Mouse (Mus musculus): ENCODE data around the gene Gm29797.

Gene Gm29797

GRCm38 (mm10) chr2:181671984-181672383 is 15.2 kb downstream of the Gm29797 start:
- DNase-seq (ENCODE audit: inconsistent age in 2 of 2, low spot score in 1 of 2), result no peak

GRCm38 (mm10) chr2:181673501-181673900 is 16.7 kb downstream of the Gm29797 start:
- DNase-seq (ENCODE audit: inconsistent age in 2 of 2, low spot score in 1 of 2), result peak; percentile 45 to 79

DNA sequence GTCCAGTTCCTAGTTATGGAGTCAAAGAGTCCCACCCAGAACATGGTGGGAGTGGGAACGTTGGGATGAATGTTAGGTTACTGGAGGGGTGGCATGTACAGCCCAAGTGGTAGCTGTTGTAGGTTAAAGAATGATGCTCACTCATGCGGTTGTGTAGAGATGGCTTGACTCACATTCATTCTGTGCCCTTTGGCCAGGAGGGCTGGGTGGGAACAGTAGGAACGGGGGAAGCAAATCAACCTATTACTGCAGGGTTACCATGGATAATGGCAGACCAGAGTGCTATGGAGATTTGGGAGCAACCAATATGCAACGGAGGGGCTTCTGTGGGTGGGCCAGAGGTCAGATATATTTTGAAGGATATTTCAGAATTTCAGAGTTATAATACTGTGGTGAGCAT is 18.1 kb downstream of the Gm29797 start:
- no peak for DNase-seq (ENCODE audit: inconsistent age in 2 of 2, low spot score in 1 of 2)

- peak; percentile 82 to 90 for DNase-seq (ENCODE audit: inconsistent age in 2 of 2, low spot score in 1 of 2)
These were observed 18.6 kb downstream of the Gm29797 start for GRCm38 (mm10) chr2:181675454-181675853.

DNA sequence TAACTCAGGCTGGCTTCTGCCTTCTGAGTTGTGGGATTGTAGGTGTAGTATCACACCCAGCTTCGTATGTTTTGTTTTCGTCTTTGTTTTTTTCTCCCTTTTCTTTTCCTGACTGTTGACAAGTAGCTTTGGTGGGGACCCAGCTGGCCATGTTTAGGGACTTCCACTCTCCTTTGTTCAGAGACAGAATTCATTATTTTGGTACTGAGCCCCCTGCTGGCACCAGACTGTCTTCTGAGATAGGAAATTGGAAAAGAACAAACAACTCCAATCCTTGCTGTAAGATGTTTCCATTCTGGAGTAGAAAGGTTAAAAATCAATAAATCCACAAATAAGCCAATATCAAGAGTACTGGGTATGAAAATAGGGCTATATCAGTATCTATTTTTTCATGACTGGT is 19.6 kb downstream of the Gm29797 start:
- no peak for DNase-seq (ENCODE audit: inconsistent age in 2 of 2, low spot score in 1 of 2)

DNA sequence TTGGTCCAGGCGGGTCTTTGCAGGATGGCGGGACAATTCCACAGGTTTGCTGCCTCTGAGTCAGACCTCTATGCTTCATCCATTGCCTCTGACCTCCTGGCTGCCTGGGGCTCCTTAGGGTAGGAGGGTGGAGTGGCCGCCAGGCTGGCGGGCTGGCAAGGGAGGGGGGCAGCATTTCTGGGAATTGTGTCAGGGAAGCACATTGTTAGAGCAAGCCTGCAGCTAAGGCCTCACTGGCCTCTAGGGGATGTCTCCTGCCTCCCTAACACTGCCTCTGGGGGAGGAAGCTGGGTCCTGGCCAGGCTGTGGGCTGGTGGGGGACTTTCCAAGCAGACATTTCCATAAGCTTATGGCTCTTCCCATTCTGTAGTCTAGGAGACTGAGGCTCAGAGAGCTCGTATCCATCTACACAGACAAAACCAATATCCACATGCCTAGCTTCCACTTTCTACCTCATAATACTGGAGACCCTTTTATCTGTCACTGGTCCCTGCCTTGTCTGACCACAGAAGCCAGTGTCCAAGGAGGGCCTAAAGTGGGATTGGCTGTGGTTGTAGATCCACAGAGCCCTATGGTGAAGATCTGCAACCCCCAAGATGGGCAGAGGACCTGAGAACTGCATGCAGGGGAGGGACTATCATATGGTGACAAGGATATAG is 20.4 kb downstream of the Gm29797 start:
- peak; percentile 63 to 73 for DNase-seq (ENCODE audit: inconsistent age in 2 of 2, low spot score in 1 of 2)

- DNase-seq (ENCODE audit: inconsistent age in 2 of 2, low spot score in 1 of 2), result peak; percentile 48 to 68
These were observed 20.9 kb downstream of the Gm29797 start for GRCm38 (mm10) chr2:181677755-181678098.

GRCm38 (mm10) chr2:181678780-181679179 is 21.9 kb downstream of the Gm29797 start:
- peak; percentile 85 to 93 for DNase-seq (ENCODE audit: inconsistent age in 2 of 2, low spot score in 1 of 2)

- peak; percentile 79 to 94 for DNase-seq (ENCODE audit: inconsistent age in 2 of 2, low spot score in 1 of 2)
These were observed 23.3 kb downstream of the Gm29797 start, which contains the start of gene Tcea2 for GRCm38 (mm10) chr2:181679951-181680715. Gene Tcea2, plus strand, starts transcription at chr2:181680310.

GRCm38 (mm10) chr2:181680716-181681117 is 23.9 kb downstream of the Gm29797 start:
- DNase-seq (ENCODE audit: inconsistent age in 2 of 2, low spot score in 1 of 2), result peak in 1 of 2 experiments; percentile 72

GRCm38 (mm10) chr2:181681978-181682377 is 25.1 kb downstream of the Gm29797 start:
- no peak for DNase-seq (ENCODE audit: inconsistent age in 2 of 2, low spot score in 1 of 2)

- DNase-seq (ENCODE audit: inconsistent age in 2 of 2, low spot score in 1 of 2), result no peak
These were observed 26.5 kb downstream of the Gm29797 start for GRCm38 (mm10) chr2:181683381-181683780.

DNA sequence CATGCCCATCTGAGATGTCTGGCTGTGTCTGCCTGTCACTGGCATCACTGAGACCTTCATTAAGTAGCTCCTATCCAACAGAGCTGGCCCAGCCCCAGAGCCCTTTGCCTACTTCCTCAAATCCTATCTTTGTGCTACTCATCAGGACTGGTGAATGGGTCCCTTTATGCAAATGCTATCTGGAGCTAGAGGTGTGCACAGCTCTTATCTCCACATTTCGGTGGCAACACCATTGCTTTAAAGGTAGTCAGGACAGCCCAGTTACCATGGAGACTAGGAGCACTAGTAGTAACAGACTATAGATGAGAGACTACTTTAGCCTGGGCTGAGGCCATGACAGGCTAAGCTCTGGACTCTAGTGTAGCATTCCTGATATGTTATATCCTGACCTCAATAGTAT is 27.9 kb downstream of the Gm29797 start:
- no peak for DNase-seq (ENCODE audit: inconsistent age in 2 of 2, low spot score in 1 of 2)

- DNase-seq (ENCODE audit: inconsistent age in 2 of 2, low spot score in 1 of 2), result no peak
These were observed 28.9 kb downstream of the Gm29797 start for GRCm38 (mm10) chr2:181685686-181686085.

GRCm38 (mm10) chr2:181687586-181687985 is 30.8 kb downstream of the Gm29797 start:
- no peak for DNase-seq (ENCODE audit: inconsistent age in 2 of 2, low spot score in 1 of 2)

GRCm38 (mm10) chr2:181689466-181690160 is 32.8 kb downstream of the Gm29797 start:
- DNase-seq (ENCODE audit: inconsistent age in 2 of 2, low spot score in 1 of 2), result no peak

DNA sequence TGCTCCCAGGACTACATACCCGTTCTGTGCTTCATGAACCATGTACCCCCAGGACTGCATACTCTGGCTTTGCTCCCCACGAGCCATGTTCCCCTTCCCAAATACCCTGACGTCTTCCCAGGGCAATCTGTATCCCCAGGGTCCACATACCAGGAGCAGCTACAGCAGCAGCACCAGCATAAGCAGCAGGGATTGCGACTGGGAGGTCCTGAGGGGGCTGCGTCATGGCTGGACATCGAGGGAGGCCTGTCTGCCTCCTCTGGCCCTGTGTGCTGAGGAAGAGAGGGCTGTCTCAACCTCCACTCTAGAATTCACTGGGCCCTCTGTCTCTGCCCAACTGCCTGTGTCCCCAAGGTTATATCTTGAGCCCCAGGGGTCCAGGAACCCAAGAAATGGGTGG is 34.2 kb downstream of the Gm29797 start:
- DNase-seq (ENCODE audit: inconsistent age in 2 of 2, low spot score in 1 of 2), result no peak

GRCm38 (mm10) chr2:181691571-181691970 is 34.7 kb downstream of the Gm29797 start:
- no peak for DNase-seq (ENCODE audit: inconsistent age in 2 of 2, low spot score in 1 of 2)

DNA sequence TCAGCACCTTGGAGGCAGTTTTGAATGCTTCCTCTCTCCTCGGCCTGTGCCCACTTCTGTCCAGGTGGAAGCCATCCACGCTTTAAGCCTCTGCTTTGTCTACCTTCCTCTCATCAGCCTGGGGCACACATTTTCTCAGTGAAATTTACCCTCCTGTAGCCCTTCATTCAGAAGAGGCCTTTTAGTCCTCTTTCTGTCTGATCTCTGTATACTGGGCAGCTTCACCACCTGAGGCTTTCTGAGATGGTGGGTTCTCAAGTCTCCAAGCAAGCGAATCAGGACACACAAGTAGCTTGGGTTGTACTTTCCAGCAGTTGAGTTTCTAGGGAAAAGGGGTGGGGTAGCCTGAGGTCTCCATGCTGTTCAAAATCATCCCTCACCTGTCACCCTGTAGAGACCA is 35.5 kb downstream of the Gm29797 start:
- DNase-seq (ENCODE audit: inconsistent age in 2 of 2, low spot score in 1 of 2), result no peak

- peak; percentile 91 to 96 for DNase-seq (ENCODE audit: inconsistent age in 2 of 2, low spot score in 1 of 2)
These were observed 36.8 kb downstream of the Gm29797 start, which contains the start of gene Rgs19 for GRCm38 (mm10) chr2:181693339-181694280. Gene Rgs19, minus strand, starts transcription at chr2:181693977.

GRCm38 (mm10) chr2:181694581-181694980 is 37.7 kb downstream of the Gm29797 start:
- DNase-seq (ENCODE audit: inconsistent age in 2 of 2, low spot score in 1 of 2), result no peak
